Mouse (Mus musculus) forebrain, embryonic 12.5 days (tissue): ENCODE measurements around the gene Aip. TPM values are rescaled to one million over a fixed set of nuclear protein-coding genes. Genes with fewer than 3 reads are reported as not detected.

Experiments
- ATAC-seq: fragments of 200-750 bp; cut with Nextera tagmentation; 2 replicates; pipeline ENCODE4 v1.8.0; 2017; ENCODE audit warnings: moderate TSS enrichment; ENCODE audit not compliant: low FRiP score
- H3K27ac ChIP-seq: fragments of 300-500 bp; sonication (generic); 2 replicates; pipeline ENCODE4 v1.5.1; 2016; ENCODE audit warnings: mild to moderate bottlenecking
- H3K27me3 ChIP-seq: fragments of 300-500 bp; sonication (generic); 2 replicates; pipeline ENCODE4 v1.6.1; 2016; ENCODE audit warnings: mild to moderate bottlenecking
- H3K36me3 ChIP-seq: fragments of 300-500 bp; sonication (generic); replicated peaks from 2 replicates; pipeline ENCODE4 v1.6.1; 2016; ENCODE audit warnings: mild to moderate bottlenecking
- H3K4me1 ChIP-seq: fragments of 300-500 bp; sonication (generic); 2 replicates; pipeline ENCODE4 v1.6.1; 2016
- H3K4me2 ChIP-seq: fragments of 300-500 bp; sonication (generic); 2 replicates; pipeline ENCODE4 v1.6.1; 2016; ENCODE audit warnings: mild to moderate bottlenecking, moderate library complexity
- H3K4me3 ChIP-seq: fragments of 300-500 bp; sonication (generic); replicated peaks from 2 replicates; pipeline ENCODE4 v1.5.1; 2016; ENCODE audit warnings: mild to moderate bottlenecking
- H3K9ac ChIP-seq: fragments of 300-500 bp; sonication (generic); 2 replicates; pipeline ENCODE4 v1.6.1; 2016; ENCODE audit warnings: mild to moderate bottlenecking
- H3K9me3 ChIP-seq: fragments of 300-500 bp; sonication (generic); 2 replicates; pipeline ENCODE4 v1.6.1; 2016
- WGBS: fragments of 180-500 bp; shearing (Covaris S2); methylation state at CpG from one replicate; pipeline ENCODE4 v1.1.7; 2016; 5-methylcytosine and 5-hydroxymethylcytosine counted together
- polyA plus RNA-seq: library from polyadenylated mRNA; unstranded; fragments of >200 nt; fragmentation: Nextera tagmentation; extraction: Ambion mirVana; gene quantifications from 2 replicates; pipeline ENCODE4 v1.2.1, GENCODE M21; 2016

Gene Aip
- polyA plus RNA-seq, 1 experiment from 2014 or later, result 56.4 TPM

- peak within 1 kb of the TSS; percentile 74 for H3K9ac ChIP-seq
- H3K4me1 ChIP-seq, result peaks cover 14% of the 10 kb centered on the region
- H3K27ac ChIP-seq, result peak within 1 kb of the TSS; percentile 61
- H3K36me3 ChIP-seq, result peaks cover 35% of the 10 kb centered on the region
- 7% methylated on average over 42 of the region's 42 CpGs for WGBS
- H3K27me3 ChIP-seq, result no peaks in the 10 kb centered on the region
- H3K4me2 ChIP-seq, result peak within 1 kb of the TSS; percentile 93
- peak; percentile 93 for ATAC-seq
- no peaks in the 10 kb centered on the region for H3K9me3 ChIP-seq
- peak within 1 kb of the TSS; percentile 78 for H3K4me3 ChIP-seq
Observed at GRCm38 (mm10) chr19:4162646-4163542, 37.2 kb upstream of the Aip start, which contains the start of gene Rps6kb2. Rps6kb2 (minus strand) TSS chr19:4163354.

DNA sequence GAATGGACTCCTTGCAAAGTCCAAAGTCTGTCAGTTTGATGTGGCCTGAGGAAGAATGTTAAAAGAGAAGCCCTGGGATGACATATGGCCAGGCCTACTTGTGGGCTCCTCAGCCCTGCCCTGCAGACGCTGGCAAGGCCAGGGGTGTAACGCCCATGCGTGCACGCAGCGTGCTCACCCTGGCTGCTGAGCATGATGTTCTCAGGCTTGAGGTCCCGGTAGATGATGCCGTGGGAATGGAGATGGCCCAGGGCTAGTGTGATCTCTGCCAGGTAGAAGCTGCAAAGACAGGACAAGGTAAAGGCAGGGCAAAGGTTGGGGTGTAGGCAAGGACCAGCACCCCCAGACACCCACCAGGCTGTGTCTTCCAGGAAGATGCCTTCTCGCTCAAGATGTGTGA, 33.4 kb upstream of the Aip start:
- Histone ChIP-seq H3K4me3 (no peak overlapping the region), H3K36me3 (peaks cover 58% of the 10 kb centered on the region), H3K4me2 (no peak overlapping the region), H3K27ac (no peak overlapping the region), H3K4me1 (peaks cover 19% of the 10 kb centered on the region), H3K9ac (no peak overlapping the region), H3K27me3 (no peaks in the 10 kb centered on the region), H3K9me3 (no peaks in the 10 kb centered on the region)
- WGBS, result 96% methylated on average over 8 of the region's 8 CpGs
- no peak for ATAC-seq

DNA sequence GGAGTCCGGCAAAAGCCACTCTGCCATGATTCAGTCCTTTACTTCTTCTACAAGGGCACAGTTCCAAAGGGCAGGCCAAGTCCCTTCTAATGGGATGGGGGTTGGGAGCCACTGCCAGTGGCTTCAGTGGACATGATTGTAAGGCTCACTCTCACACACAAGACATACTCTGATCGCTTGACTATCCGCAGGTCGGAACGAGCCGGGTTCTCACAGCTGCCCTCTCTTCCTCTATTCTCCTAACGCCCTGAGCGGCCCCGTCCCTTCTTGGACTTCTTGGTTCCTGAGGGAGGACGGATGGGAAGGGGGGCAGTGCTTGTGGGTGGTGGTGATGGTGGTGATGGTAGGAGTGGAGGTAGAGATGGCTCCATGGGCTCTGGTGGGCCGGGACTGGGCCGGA, 31.1 kb upstream of the Aip start:
- H3K9me3 ChIP-seq, result no peaks in the 10 kb centered on the region
- no peak for ATAC-seq
- H3K4me1 ChIP-seq, result 0 out of 2 replicates have a peak, but pooled peaks cover 5% of the 10 kb centered on the region
- H3K4me3 ChIP-seq, result no peak overlapping the region
- H3K9ac ChIP-seq, result no peak overlapping the region
- no peaks in the 10 kb centered on the region for H3K27me3 ChIP-seq
- H3K27ac ChIP-seq, result no peak overlapping the region
- 91% methylated on average over 12 of the region's 12 CpGs for WGBS
- peaks cover 73% of the 10 kb centered on the region for H3K36me3 ChIP-seq
- H3K4me2 ChIP-seq, result no peak overlapping the region

DNA sequence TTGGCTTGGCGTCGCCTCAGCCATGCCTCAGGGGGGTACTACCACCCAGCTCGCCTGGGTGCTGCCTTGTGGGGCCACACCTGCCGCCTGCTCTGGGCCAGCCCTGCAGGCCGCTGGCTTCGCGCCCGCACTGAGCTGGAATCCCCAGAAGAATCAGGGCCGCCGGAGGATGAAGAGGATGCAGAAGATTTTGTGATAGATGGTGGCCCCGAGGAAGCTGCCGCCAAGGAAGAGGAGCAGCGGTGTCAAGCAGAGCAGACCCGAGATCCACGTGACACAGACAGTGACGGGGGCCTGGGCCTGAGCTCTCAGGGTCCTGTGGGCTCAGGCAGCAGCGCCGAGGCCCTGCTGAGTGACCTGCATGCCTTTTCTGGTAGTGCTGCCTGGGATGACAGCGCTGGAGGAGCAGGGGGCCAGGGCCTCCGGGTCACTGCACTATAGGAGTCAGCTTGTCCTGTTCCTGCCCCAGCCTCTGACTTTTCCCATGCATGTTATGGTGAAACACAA, 30.5 kb upstream of the Aip start:
- 72% methylated on average over 20 of the region's 20 CpGs for WGBS
- peaks cover 71% of the 10 kb centered on the region for H3K36me3 ChIP-seq

DNA sequence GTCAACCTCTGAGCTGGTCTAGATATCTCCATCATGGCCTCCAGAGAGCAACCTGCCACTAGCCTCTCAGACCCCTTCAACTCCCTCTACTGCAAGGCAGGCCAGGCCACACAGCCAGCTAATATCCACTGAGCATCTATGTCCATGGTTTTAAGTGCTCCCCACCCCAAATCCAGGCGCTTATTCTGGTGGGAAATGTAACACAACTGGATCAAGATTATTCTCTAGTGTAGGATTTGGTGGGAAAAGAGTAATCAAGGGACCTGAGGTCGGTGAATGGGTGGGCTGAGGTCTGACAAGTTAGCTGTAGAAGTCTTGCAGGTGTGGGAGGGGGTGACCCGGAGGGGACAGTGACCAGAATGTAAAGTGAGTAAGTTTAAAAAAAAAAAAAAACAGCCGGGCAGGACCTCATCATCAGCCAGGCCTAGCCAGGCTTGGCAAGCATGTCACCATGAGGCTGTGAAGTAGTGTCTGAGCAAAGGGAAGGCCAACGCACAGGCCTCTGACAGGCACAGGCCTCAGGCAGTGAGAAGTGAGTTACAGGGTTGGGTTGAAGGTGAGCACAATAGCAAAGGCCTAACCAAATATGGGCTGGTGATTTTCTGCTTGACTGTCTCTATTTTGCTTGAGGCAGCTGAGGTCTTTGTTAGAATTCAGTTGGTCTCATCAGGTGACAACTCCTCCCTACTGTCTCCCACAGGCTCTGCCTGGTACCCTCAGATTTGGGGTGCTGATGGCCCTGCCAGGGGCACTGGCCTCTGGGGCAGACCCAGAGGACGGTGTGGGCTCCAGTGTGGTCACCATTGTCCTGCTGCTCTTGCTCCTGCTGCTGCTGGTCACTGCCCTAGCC, 29.8 kb upstream of the Aip start:
- Histone ChIP-seq H3K9ac (no peak overlapping the region), H3K36me3 (peaks cover 72% of the 10 kb centered on the region)
- 74% methylated on average over 6 of the region's 6 CpGs for WGBS

More for the DNA sequence above, 30.5 kb upstream of the Aip start:
- H3K27ac ChIP-seq, result peak overlapping the region; percentile 1; the same call in 1 of the 2 replicates
- no peaks in the 10 kb centered on the region for H3K9me3 ChIP-seq
- H3K9ac ChIP-seq, result no peak overlapping the region
- peaks cover 5% of the 10 kb centered on the region; the same call in 1 of the 2 replicates for H3K4me1 ChIP-seq
- no peak overlapping the region for H3K4me3 ChIP-seq
- ATAC-seq, result no peak
- no peak overlapping the region for H3K4me2 ChIP-seq
- H3K27me3 ChIP-seq, result no peaks in the 10 kb centered on the region

GRCm38 (mm10) chr19:4154437-4155222, 29.0 kb upstream of the Aip start:
- 87% methylated on average over 13 of the region's 13 CpGs for WGBS
- H3K27ac ChIP-seq, result 0 out of 2 replicates have a peak overlapping the region, but pooled peaks have one; percentile 1
- no peak for ATAC-seq

More for the DNA sequence above, 29.8 kb upstream of the Aip start:
- no peak for ATAC-seq
- Histone ChIP-seq H3K4me3 (no peak overlapping the region), H3K27me3 (no peaks in the 10 kb centered on the region), H3K9me3 (no peaks in the 10 kb centered on the region), H3K4me1 (peaks cover 5% of the 10 kb centered on the region; the same call in 1 of the 2 replicates), H3K27ac (peak overlapping the region; percentile 1; the same call in 1 of the 2 replicates), H3K4me2 (no peak overlapping the region)

DNA sequence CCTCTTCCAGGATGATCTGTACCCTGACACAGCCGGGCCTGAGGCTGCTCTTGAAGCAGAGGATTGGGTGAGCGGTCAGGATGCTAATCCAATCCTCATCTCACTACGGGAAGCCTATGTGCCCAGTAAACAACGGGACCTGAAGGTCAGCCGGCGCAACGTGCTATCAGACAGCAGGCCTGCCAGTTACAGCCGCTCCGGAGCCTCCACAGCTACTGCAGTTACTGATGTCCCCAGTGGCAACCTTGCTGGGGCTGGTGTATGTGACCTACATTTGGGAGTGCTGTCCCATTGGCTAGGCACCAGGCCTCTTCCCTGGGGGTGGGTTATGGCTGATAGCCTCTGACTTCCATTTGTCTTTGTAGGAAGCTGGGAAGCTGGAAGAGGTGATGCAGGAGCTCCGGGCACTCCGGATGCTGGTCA, 27.6 kb upstream of the Aip start, which contains the start of gene Ptprcap:
Gene Ptprcap, plus strand, starts transcription at position 373 of the 423 bp plus-strand sequence.
- H3K4me2 ChIP-seq, result no peak within 1 kb of the TSS
- 80% methylated on average over 11 of the region's 11 CpGs for WGBS
- H3K9ac ChIP-seq, result no peak within 1 kb of the TSS
- peaks cover 62% of the 10 kb centered on the region for H3K36me3 ChIP-seq
- H3K27me3 ChIP-seq, result no peaks in the 10 kb centered on the region
- no peak for ATAC-seq
- no peak within 1 kb of the TSS for H3K4me3 ChIP-seq
- no peak within 1 kb of the TSS for H3K27ac ChIP-seq
- H3K9me3 ChIP-seq, result no peaks in the 10 kb centered on the region
- peaks cover 21% of the 10 kb centered on the region for H3K4me1 ChIP-seq

More at GRCm38 (mm10) chr19:4154437-4155222, 29.0 kb upstream of the Aip start:
- Histone ChIP-seq H3K27me3 (no peaks in the 10 kb centered on the region), H3K4me3 (no peak overlapping the region), H3K9me3 (no peaks in the 10 kb centered on the region), H3K4me1 (peaks cover 11% of the 10 kb centered on the region), H3K9ac (no peak overlapping the region), H3K36me3 (peaks cover 75% of the 10 kb centered on the region), H3K4me2 (no peak overlapping the region)

GRCm38 (mm10) chr19:4152445-4153231, 27.0 kb upstream of the Aip start:
- H3K4me2 ChIP-seq, result no peak overlapping the region
- H3K4me1 ChIP-seq, result peaks cover 27% of the 10 kb centered on the region
- no peaks in the 10 kb centered on the region for H3K27me3 ChIP-seq
- H3K36me3 ChIP-seq, result peaks cover 55% of the 10 kb centered on the region
- ATAC-seq, result no peak
- WGBS, result 95% methylated on average over 8 of the region's 8 CpGs
- H3K9me3 ChIP-seq, result no peaks in the 10 kb centered on the region
- H3K27ac ChIP-seq, result no peak overlapping the region
- no peak overlapping the region for H3K9ac ChIP-seq
- H3K4me3 ChIP-seq, result no peak overlapping the region

GRCm38 (mm10) chr19:4151898-4152297, 26.2 kb upstream of the Aip start:
- H3K27me3 ChIP-seq, result no peaks in the 10 kb centered on the region
- no peak overlapping the region for H3K9ac ChIP-seq
- no peak for ATAC-seq
- 86% methylated on average over 5 of the region's 5 CpGs for WGBS
- no peak overlapping the region for H3K4me3 ChIP-seq
- H3K9me3 ChIP-seq, result no peaks in the 10 kb centered on the region
- H3K27ac ChIP-seq, result no peak overlapping the region
- no peak overlapping the region for H3K4me2 ChIP-seq
- peaks cover 29% of the 10 kb centered on the region for H3K4me1 ChIP-seq
- peaks cover 48% of the 10 kb centered on the region for H3K36me3 ChIP-seq

- no peaks in the 10 kb centered on the region for H3K9me3 ChIP-seq
- H3K4me1 ChIP-seq, result peaks cover 29% of the 10 kb centered on the region
- H3K9ac ChIP-seq, result no peak overlapping the region
- no peak for ATAC-seq
- H3K27me3 ChIP-seq, result no peaks in the 10 kb centered on the region
- H3K27ac ChIP-seq, result no peak overlapping the region
- H3K4me2 ChIP-seq, result no peak overlapping the region
- 74% methylated on average over 5 of the region's 5 CpGs for WGBS
- no peak overlapping the region for H3K4me3 ChIP-seq
- H3K36me3 ChIP-seq, result peaks cover 44% of the 10 kb centered on the region
Observed at GRCm38 (mm10) chr19:4151488-4151860, 25.8 kb upstream of the Aip start.
